Mouse (Mus musculus) layer of hippocampus, adult 18-20 months (tissue): ENCODE results near the gene Ano5. TPM values are rescaled to one million over a fixed set of nuclear protein-coding genes. Genes with fewer than 3 reads are reported as not detected.

Experiments
- DNase-seq, 2 experiments: peaks; one replicate each; pipeline ENCODE4 v3.0.0; 2022; ENCODE audit warnings: low spot score in 2 of 2
- total RNA-seq, 2 experiments: library from RNA; stranded (reverse); gene quantifications; 2 replicates each; pipeline ENCODE4 v1.2.3; 2021

Gene Ano5
- total RNA-seq, 2 experiments from 2014 or later: 0.89 to 1.2 TPM

DNA sequence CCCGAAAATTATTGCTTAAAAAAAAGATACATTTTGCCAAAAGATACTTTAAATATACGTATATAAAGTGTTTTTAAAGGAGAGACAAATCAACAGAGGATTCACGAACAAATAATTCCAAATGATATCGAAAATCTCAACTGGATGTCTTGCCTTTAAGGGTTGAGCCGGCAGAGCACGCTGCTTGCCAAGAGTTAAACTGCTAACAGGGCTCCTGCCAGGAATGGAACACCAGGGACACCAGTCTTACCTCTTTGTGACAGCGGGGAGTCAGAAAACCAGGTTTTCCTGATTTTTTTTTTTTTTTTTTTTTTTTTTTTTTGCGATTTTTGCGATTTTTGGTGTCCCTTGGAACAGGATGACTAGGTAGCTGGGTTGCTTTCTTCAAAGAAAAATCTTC, 117.5 kb downstream of the Ano5 start:
- no peak for DNase-seq

GRCm38 (mm10) chr7:51629206-51629605, 118.4 kb downstream of the Ano5 start:
- DNase-seq: no peak

- DNase-seq: no peak
Observed at GRCm38 (mm10) chr7:51631171-51631570, 120.3 kb downstream of the Ano5 start.

- DNase-seq: no peak
Observed at GRCm38 (mm10) chr7:51632543-51633229, 121.9 kb downstream of the Ano5 start.

- DNase-seq: no peak
Observed at GRCm38 (mm10) chr7:51633230-51633844, 122.5 kb downstream of the Ano5 start.

Other genes with a start within 250 kb of the Ano5 start
- gene Slc17a6, start 111.0 kb downstream of the Ano5 start, total RNA-seq: 10 to 100 TPM; 13.9 to 15.2 TPM